Mouse (Mus musculus) embryo, embryonic 10.5 days (tissue): Measurements from ENCODE around the gene Pkd1l2.

Experiments used
- DNase-seq: peaks from one replicate; pipeline ENCODE4 v3.0.0-alpha.2; 2015; ENCODE audit warnings: low spot score

Pkd1l2 gene

GRCm38 (mm10) chr8:117085521-117085920, 3.3 kb upstream of the Pkd1l2 start:
- DNase-seq = peak; percentile 17

GRCm38 (mm10) chr8:117082947-117083559, 804 bp upstream of the Pkd1l2 start:
- no peak for DNase-seq

- no peak for DNase-seq
These were observed 2.6 kb downstream of the Pkd1l2 start for GRCm38 (mm10) chr8:117079652-117080051.

GRCm38 (mm10) chr8:117078367-117078926, 3.8 kb downstream of the Pkd1l2 start:
- DNase-seq = no peak

- no peak for DNase-seq
These were observed 7.7 kb downstream of the Pkd1l2 start for GRCm38 (mm10) chr8:117074350-117075182.

GRCm38 (mm10) chr8:117069708-117070107, 12.5 kb downstream of the Pkd1l2 start:
- peak; percentile 28 for DNase-seq

GRCm38 (mm10) chr8:117068294-117068693, 14.0 kb downstream of the Pkd1l2 start:
- no peak for DNase-seq

GRCm38 (mm10) chr8:117067396-117067795, 14.9 kb downstream of the Pkd1l2 start:
- no peak for DNase-seq

- no peak for DNase-seq
These were observed 15.3 kb downstream of the Pkd1l2 start for GRCm38 (mm10) chr8:117066955-117067354.

GRCm38 (mm10) chr8:117061180-117061880, 20.9 kb downstream of the Pkd1l2 start:
- peak; percentile 40 for DNase-seq

- no peak for DNase-seq
These were observed 21.9 kb downstream of the Pkd1l2 start for GRCm38 (mm10) chr8:117060306-117060705.

- DNase-seq = no peak
These were observed 23.2 kb downstream of the Pkd1l2 start for GRCm38 (mm10) chr8:117059021-117059420.

GRCm38 (mm10) chr8:117055097-117055496, 27.2 kb downstream of the Pkd1l2 start:
- no peak for DNase-seq

GRCm38 (mm10) chr8:117054146-117054545, 28.1 kb downstream of the Pkd1l2 start:
- no peak for DNase-seq

GRCm38 (mm10) chr8:117053135-117054079, 28.8 kb downstream of the Pkd1l2 start:
- DNase-seq = peak; percentile 23

- DNase-seq = no peak
These were observed 30.9 kb downstream of the Pkd1l2 start for GRCm38 (mm10) chr8:117051316-117051715.

- no peak for DNase-seq
These were observed 31.5 kb downstream of the Pkd1l2 start for GRCm38 (mm10) chr8:117050763-117051162.

- DNase-seq = no peak
These were observed 32.8 kb downstream of the Pkd1l2 start for GRCm38 (mm10) chr8:117049444-117049843.

GRCm38 (mm10) chr8:117043584-117043983, 38.7 kb downstream of the Pkd1l2 start:
- DNase-seq = no peak

GRCm38 (mm10) chr8:117039843-117040242, 42.4 kb downstream of the Pkd1l2 start:
- peak; percentile 8 for DNase-seq

- DNase-seq = no peak
These were observed 44.8 kb downstream of the Pkd1l2 start for GRCm38 (mm10) chr8:117037374-117037935.
